Mouse (Mus musculus): ENCODE results near the gene Edem2. TPM values are rescaled to one million over a fixed set of nuclear protein-coding genes. Genes with fewer than 3 reads are reported as not detected.

Gene Edem2
- 10 to 100 TPM; 11.1 to 12.3 TPM for total RNA-seq (2021)

DNA sequence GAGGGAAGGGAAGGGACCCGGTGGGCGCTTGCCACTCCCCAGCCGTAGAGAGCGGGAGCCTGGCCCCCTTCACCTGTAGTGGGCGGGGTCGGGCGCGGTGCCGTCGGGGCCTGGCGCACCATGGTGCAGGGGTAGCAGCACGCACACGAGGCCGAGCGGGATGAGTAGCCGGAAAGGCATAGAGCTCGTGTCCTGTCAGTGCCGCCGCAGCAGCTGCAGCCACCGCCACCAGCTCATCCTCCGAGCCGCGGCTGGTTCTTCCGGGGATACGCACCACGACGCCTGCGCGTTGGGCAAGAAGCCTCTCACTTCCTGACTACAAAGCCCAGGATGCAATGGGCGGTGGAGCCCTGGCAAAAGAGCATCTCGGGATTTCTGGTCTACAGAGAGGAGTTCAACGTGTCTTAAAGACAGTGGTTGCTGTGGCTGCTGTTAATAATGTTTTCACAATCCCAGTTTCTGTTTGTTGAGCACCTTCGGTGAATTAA lies at the start of gene Edem2:
Gene Edem2, minus strand, starts transcription at position 318 of the 488 bp plus-strand sequence.
- intact Hi-C loops (cut with DNase I): no loop called here
- peak; percentile 94 to 96 for DNase-seq

GRCm38 (mm10) chr2:155779066-155779465 lies 49.8 kb upstream of the Edem2 start:
- intact Hi-C loops (cut with DNase I): no loop called here
- DNase-seq: no peak

GRCm38 (mm10) chr2:155778004-155778403 lies 48.7 kb upstream of the Edem2 start:
- intact Hi-C loops (cut with DNase I): no loop called here
- DNase-seq: no peak

DNA sequence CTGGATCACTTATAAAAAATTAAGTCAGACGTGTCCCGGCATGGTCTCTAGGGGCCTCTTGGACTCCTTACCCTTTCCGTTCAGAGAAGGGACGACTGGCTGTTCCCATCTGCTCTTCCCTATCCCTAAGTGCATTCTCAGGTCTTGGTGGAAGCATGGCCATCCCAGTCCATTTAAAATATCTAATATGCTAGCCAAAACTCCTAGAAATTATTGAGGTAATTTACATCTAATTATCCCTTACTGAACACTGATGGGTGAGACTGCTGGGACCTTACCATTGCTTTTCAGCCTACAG lies 48.4 kb upstream of the Edem2 start:
- intact Hi-C loops (cut with DNase I): no loop called here
- no peak for DNase-seq

GRCm38 (mm10) chr2:155776824-155777687 lies 47.8 kb upstream of the Edem2 start:
- intact Hi-C loops (cut with DNase I): no loop called here
- DNase-seq: no peak

DNA sequence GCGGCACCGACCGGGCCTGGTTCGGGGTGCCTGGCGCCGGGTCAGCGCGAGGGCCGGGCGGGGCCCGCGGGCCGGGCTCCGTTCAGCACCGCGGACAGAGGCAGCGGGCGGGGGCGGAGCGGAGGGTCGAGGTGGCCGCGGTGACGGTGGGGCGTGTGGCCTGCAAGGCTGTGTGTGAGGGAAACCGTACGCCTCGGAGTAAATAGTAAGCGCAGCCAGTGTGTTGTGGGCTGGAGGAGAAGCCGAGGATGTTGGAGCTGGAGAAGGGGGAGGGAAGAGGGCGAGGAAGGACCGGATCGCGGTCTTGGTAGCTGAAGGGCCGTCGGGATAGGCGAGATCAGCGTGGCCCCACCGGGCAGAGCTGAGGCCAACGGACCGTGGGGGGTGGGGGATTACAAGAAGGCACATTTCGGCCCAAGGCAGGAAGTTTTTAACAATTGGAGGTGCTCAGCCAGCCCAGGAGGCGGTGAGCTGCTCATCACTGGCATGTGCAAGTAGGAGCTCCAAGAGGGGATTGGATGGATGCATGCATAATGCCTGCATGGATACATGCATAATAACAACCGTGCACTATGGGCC lies 46.5 kb upstream of the Edem2 start:
- peak; percentile 71 to 74 for DNase-seq
- intact Hi-C loops (cut with DNase I): no loop called here

GRCm38 (mm10) chr2:155774927-155775684 lies 45.8 kb upstream of the Edem2 start, which contains the start of gene Mmp24:
Mmp24 (plus strand) TSS chr2:155775342.
- no peak for DNase-seq
- intact Hi-C loops (cut with DNase I): no loop called here

GRCm38 (mm10) chr2:155774261-155774926 lies 45.1 kb upstream of the Edem2 start:
- no peak for DNase-seq
- intact Hi-C loops (cut with DNase I): no loop called here

DNA sequence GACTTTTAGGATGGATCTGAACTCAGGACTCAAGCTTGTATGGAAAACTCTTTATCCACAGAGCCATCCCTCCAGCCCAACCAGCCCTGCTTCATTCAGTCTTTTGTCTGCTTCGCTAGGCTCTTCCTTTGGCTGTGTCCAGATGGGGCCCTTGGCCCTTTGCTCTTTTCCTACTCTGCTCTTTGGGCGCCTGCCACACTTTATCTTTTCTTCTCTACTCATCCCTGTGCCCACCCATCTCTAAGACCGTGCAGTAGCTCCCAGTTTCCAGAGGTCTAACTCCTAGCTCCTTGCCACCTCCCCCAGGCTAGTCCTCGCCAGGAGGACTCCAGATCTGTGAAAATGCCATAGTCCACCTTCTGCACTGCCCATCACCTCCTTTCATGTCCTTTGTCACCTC lies 44.4 kb upstream of the Edem2 start:
- no peak for DNase-seq
- intact Hi-C loops (cut with DNase I): no loop called here

GRCm38 (mm10) chr2:155764679-155765418 lies 35.6 kb upstream of the Edem2 start:
- peak; percentile 67 to 89 for DNase-seq
- intact Hi-C loops (cut with DNase I): loop anchor here (1.0 to 5.0 kb wide), 3 partner anchors 69 to 248 kb away; partner anchors contain the start of genes Acss2 and Ggt7

GRCm38 (mm10) chr2:155756855-155757566 lies 27.7 kb upstream of the Edem2 start:
- intact Hi-C loops (cut with DNase I): no loop called here
- no peak for DNase-seq

DNA sequence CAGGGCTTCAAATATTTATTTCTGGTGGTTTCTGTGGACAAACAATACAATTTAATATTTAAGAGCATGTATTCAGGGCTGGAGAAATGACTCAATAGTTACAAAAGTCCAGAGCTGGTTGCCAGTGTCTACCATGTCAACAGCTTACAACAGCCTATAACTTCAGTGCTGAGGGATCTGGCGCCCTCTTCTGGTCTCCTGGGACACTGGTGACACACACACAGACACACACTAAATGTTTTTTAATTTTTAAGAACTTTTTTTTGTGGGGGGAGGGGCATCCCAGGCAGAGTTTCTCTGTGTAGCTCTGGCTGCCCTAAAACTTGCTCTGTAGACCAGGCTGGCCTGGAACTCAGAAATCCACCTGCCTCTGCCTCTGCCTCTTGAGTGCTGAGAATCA lies 26.5 kb upstream of the Edem2 start:
- intact Hi-C loops (cut with DNase I): no loop called here
- DNase-seq: peak; percentile 38 to 69

- DNase-seq: peak; percentile 52 to 56
- intact Hi-C loops (cut with DNase I): no loop called here
Measured at GRCm38 (mm10) chr2:155751014-155751786, 21.9 kb upstream of the Edem2 start, which contains the start of gene Procr. Procr (plus strand) TSS chr2:155751117.

DNA sequence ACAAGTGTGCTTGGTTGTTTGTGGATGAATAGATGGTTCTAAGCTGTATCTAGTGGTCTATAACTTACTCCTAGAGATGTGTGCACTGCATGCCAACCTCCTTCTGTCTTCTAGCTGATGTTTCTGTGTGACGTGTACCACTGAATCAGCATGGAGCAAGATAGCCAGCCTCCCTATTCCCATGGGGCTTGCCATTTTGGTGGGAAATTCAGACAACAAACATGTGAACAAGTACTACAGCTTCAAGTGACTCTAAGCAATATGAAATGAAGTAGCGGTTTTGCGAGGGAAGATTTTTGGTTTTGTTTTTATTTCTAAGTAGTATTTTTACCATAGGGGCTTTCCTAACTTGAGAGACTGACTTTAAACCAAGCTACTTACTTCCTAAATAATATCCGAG lies 20.1 kb upstream of the Edem2 start:
- intact Hi-C loops (cut with DNase I): no loop called here
- no peak for DNase-seq

- intact Hi-C loops (cut with DNase I): no loop called here
- no peak for DNase-seq
Measured at GRCm38 (mm10) chr2:155745487-155745886, 16.2 kb upstream of the Edem2 start.

- intact Hi-C loops (cut with DNase I): no loop called here
- no peak for DNase-seq
Measured at GRCm38 (mm10) chr2:155743351-155743750, 14.1 kb upstream of the Edem2 start.

DNA sequence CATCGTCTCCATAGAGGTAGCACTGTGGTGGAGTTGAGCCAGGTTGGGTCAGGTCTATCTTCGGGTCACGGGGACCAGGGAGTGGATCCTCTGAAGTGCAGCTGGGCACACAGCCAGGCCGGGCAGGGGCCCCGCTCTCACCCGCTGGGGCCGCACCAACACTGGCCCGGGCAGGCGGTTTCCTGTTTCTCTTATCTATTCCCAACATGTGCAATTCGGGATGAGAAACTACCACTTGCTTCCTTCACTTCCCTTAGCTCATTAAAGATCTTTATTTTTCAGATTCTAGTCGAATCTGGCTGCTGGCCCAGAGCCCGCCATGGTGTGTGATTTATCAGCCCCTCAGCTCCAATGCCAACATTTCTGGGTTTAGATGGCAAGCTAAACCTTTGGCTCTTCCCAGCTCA lies 13.7 kb upstream of the Edem2 start:
- intact Hi-C loops (cut with DNase I): no loop called here
- DNase-seq: peak; percentile 58

DNA sequence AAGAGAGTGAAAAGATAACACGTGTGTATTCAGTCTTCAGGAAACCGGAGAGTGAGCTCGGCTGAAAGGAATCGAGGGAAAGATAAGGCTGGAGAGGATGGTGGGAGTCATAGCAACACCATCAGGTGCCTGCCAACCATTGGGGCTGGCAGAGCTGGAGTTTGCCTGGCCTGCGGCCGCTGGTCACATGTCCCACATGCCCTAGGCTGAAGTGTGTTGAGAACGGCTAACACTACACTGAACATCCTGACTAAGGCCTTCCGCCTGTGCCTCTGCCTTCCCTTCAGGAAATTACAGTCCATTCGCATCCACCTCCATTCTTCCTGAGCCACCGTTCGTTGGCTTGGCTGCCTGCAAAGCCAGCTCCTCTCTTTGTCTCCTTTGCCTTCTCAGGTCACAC lies 12.9 kb upstream of the Edem2 start:
- intact Hi-C loops (cut with DNase I): no loop called here
- DNase-seq: peak; percentile 35 to 54

DNA sequence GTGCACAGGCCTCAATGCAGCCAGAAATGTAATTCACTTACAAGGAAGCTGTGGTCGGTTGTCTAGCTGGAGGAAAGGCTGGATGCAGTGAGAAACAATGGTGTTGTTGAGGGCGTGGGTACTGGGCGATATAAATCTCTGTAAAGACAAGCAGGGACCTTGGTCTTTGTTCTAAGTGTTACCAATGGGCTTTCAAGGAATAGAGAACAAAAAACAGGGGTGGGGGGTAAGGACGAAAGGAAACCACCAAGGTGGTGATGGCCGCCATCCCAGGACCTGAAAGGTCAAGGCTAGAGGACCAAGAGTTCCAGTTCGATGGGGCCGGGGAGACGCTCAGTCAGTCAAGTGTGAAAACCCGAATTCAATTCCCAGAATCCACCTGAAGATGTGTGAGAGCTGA lies 8.5 kb upstream of the Edem2 start:
- no peak for DNase-seq
- intact Hi-C loops (cut with DNase I): no loop called here
